Mouse (Mus musculus) MEL (cell line): ENCODE measurements around the gene Batf3.
A peak's percentile ranks its signal among the peaks of the same experiment; 100 is the strongest.
"Not testable (repeated sequence)": the region's sequence is repeated elsewhere in the genome, so short reads cannot be mapped to it uniquely, and the experiment has no call there.

Experiments used
- BHLHE40 ChIP-seq: IDR thresholded peaks from 2 replicates; pipeline ENCODE4 v1.6.1; 2012; ENCODE audit warnings: low read depth, mild to moderate bottlenecking, inconsistent platforms, low read length, improper control_type of control experiment, borderline replicate concordance
- CTCF ChIP-seq, 3 experiments: IDR thresholded peaks in 2 of 3; conservative IDR thresholded peaks in 1 of 3; 2 replicates each; pipeline ENCODE4 v1.5.1; 2011 to 2012; ENCODE audit warnings: low read length in 3 of 3, low read depth in 2 of 3, mild to moderate bottlenecking in 2 of 3, improper control_type of control experiment in 1 of 3, inconsistent platforms in 1 of 3, mixed read lengths in 1 of 3, moderate library complexity in 1 of 3; ENCODE audit not compliant: control insufficient read depth in 1 of 3, insufficient read depth in 1 of 3, poor library complexity in 1 of 3, severe bottlenecking in 1 of 3
- E2F4 ChIP-seq: IDR thresholded peaks from 2 replicates; pipeline ENCODE4 v1.6.1; 2011; ENCODE audit warnings: low read depth, low read length, improper control_type of control experiment, borderline replicate concordance
- ELF1 ChIP-seq: IDR thresholded peaks from 2 replicates; pipeline ENCODE4 v1.6.1; 2014; ENCODE audit warnings: low read depth, mild to moderate bottlenecking, inconsistent platforms, low read length, improper control_type of control experiment, moderate library complexity
- EP300 ChIP-seq, 2 experiments: IDR thresholded peaks; 2 replicates each; pipeline ENCODE4 v1.6.1; 2011; ENCODE audit warnings: improper control_type of control experiment in 2 of 2, low read length in 2 of 2, low read depth in 1 of 2, mild to moderate bottlenecking in 1 of 2
- GABPA ChIP-seq: IDR thresholded peaks from 2 replicates; pipeline ENCODE4 v1.6.1; 2012; ENCODE audit warnings: low read depth, mild to moderate bottlenecking, inconsistent platforms, low read length, improper control_type of control experiment, moderate library complexity
- GATA1 ChIP-seq: IDR thresholded peaks from 2 replicates; pipeline ENCODE4 v1.6.1; 2011; ENCODE audit warnings: low read depth, low read length, improper control_type of control experiment
- MAX ChIP-seq: IDR thresholded peaks from 2 replicates; pipeline ENCODE4 v1.6.1; 2011; ENCODE audit warnings: low read length, improper control_type of control experiment
- MAZ ChIP-seq: IDR thresholded peaks from 2 replicates; pipeline ENCODE4 v1.6.1; 2012; ENCODE audit warnings: low read depth, mild to moderate bottlenecking, inconsistent platforms, low read length, improper control_type of control experiment
- POLR2AphosphoS2 ChIP-seq: IDR thresholded peaks from 2 replicates; pipeline ENCODE4 v1.6.1; 2011; ENCODE audit warnings: low read length, improper control_type of control experiment
- RCOR1 ChIP-seq: IDR thresholded peaks from 2 replicates; pipeline ENCODE4 v1.6.1; 2012; ENCODE audit warnings: low read depth, mild to moderate bottlenecking, inconsistent platforms, low read length, improper control_type of control experiment
- SIN3A ChIP-seq: IDR thresholded peaks from 2 replicates; pipeline ENCODE4 v1.6.1; 2012; ENCODE audit warnings: low read length, improper control_type of control experiment, inconsistent platforms
- TBP ChIP-seq: IDR thresholded peaks from 2 replicates; pipeline ENCODE4 v1.8.0; 2011; ENCODE audit warnings: low read depth, low read length, improper control_type of control experiment

DNA sequence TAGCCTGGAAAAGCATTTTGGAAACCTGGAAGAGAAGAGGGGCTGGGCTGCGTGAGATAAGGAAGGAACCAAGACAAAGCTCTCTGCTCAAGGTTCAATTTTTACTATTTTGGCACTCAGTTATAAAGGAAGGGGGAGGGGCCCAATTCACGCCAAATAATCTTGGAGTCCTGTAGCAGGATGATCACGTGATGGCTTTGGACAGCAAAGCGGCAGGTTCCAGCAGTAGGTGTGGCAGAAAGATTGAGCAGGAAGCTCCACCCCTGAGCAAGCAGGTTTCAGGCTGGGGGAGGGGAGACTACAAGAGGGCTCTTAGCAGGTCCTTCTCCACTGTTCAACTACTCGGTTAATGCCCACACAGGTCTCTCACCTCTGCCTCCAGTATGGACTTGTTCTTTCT is 51.8 kb downstream of the Batf3 start:
- TF ChIP-seq RCOR1; GATA1; CTCF (IDR thresholded peaks at IDR 0.05 in 2 of 3, conservative IDR thresholded peaks at IDR 0.05 in 1 of 3; ENCODE audit: control insufficient read depth in 1 of 3, insufficient read depth in 1 of 3, low read depth in 2 of 3, low read length in 3 of 3, poor library complexity in 1 of 3, severe bottlenecking in 1 of 3); EP300 (IDR thresholded peaks at IDR 0.05; ENCODE audit: low read depth in 1 of 2, low read length in 2 of 2); E2F4; ELF1; MAZ; MAX; POLR2AphosphoS2; TBP; SIN3A; GABPA: not testable (repeated sequence)
- TF ChIP-seq BHLHE40 = peak; percentile 18; the same call in 1 of the 2 replicates
